Mouse (Mus musculus): ENCODE results near the gene Gm17409. TPM values are rescaled to one million over a fixed set of nuclear protein-coding genes. Genes with fewer than 3 reads are reported as not detected.

Gene Gm17409
- polyA plus RNA-seq, 1 experiment from 2014 or later: not detected

GRCm38 (mm10) chr2:58510192-58510591 lies 40.3 kb downstream of the Gm17409 start:
- H3K36me3 ChIP-seq: no peaks in the 10 kb centered on the region
- no peak for ATAC-seq (ENCODE audit: insufficient number of reproducible peaks, insufficient read depth, low FRiP score, low TSS enrichment)
- no peaks in the 10 kb centered on the region for H3K27me3 ChIP-seq
- WGBS: 71% methylated on average over 8 of the region's 8 CpGs
- H3K4me2 ChIP-seq (replicated peaks): no peak overlapping the region
- H3K9me3 ChIP-seq: no peaks in the 10 kb centered on the region
- H3K27ac ChIP-seq: no peak overlapping the region
- no peak overlapping the region for H3K9ac ChIP-seq
- H3K4me3 ChIP-seq: no peak overlapping the region
- peaks cover 5% of the 10 kb centered on the region; the same call in 1 of the 2 replicates for H3K4me1 ChIP-seq

GRCm38 (mm10) chr2:58513212-58513611 lies 43.3 kb downstream of the Gm17409 start:
- peaks cover 7% of the 10 kb centered on the region; the same call in 1 of the 2 replicates for H3K4me1 ChIP-seq
- H3K27me3 ChIP-seq: no peaks in the 10 kb centered on the region
- no peak overlapping the region for H3K4me3 ChIP-seq
- H3K27ac ChIP-seq: no peak overlapping the region
- H3K9me3 ChIP-seq: no peaks in the 10 kb centered on the region
- ATAC-seq (ENCODE audit: insufficient number of reproducible peaks, insufficient read depth, low FRiP score, low TSS enrichment): no peak
- H3K9ac ChIP-seq: no peak overlapping the region
- H3K4me2 ChIP-seq (replicated peaks): no peak overlapping the region
- WGBS: 77% methylated on average over 3 of the region's 3 CpGs
- no peaks in the 10 kb centered on the region for H3K36me3 ChIP-seq

GRCm38 (mm10) chr2:58514489-58514888 lies 44.6 kb downstream of the Gm17409 start:
- Histone ChIP-seq H3K4me1 (peaks cover 7% of the 10 kb centered on the region; the same call in 1 of the 2 replicates), H3K27ac (no peak overlapping the region), H3K36me3 (no peaks in the 10 kb centered on the region), H3K4me3 (no peak overlapping the region), H3K9ac (no peak overlapping the region), H3K4me2 (replicated peaks) (no peak overlapping the region), H3K27me3 (no peaks in the 10 kb centered on the region), H3K9me3 (no peaks in the 10 kb centered on the region)
- 92% methylated on average over 11 of the region's 11 CpGs for whole genome bisulfite sequencing
- ATAC-seq (ENCODE audit: insufficient number of reproducible peaks, insufficient read depth, low FRiP score, low TSS enrichment): no peak

- no peaks in the 10 kb centered on the region for H3K27me3 ChIP-seq
- WGBS: 38% methylated on average over 15 of the region's 15 CpGs
- H3K4me3 ChIP-seq: no peak overlapping the region
- no peak overlapping the region for H3K27ac ChIP-seq
- no peak overlapping the region for H3K9ac ChIP-seq
- H3K4me1 ChIP-seq: peaks cover 7% of the 10 kb centered on the region; the same call in 1 of the 2 replicates
- no peak for ATAC-seq (ENCODE audit: insufficient number of reproducible peaks, insufficient read depth, low FRiP score, low TSS enrichment)
- H3K9me3 ChIP-seq: no peaks in the 10 kb centered on the region
- no peak overlapping the region for H3K4me2 ChIP-seq (replicated peaks)
- H3K36me3 ChIP-seq: no peaks in the 10 kb centered on the region
Observed at GRCm38 (mm10) chr2:58516000-58516399, 46.1 kb downstream of the Gm17409 start.

- ATAC-seq (ENCODE audit: insufficient number of reproducible peaks, insufficient read depth, low FRiP score, low TSS enrichment): no peak
- Histone ChIP-seq H3K36me3 (no peaks in the 10 kb centered on the region), H3K9me3 (no peaks in the 10 kb centered on the region), H3K4me3 (no peak overlapping the region), H3K4me2 (replicated peaks) (no peak overlapping the region), H3K9ac (no peak overlapping the region), H3K27ac (0 out of 2 replicates have a peak overlapping the region, but pooled peaks have one; percentile 20), H3K27me3 (no peaks in the 10 kb centered on the region), H3K4me1 (peaks cover 7% of the 10 kb centered on the region; the same call in 1 of the 2 replicates)
- 60% methylated on average over 6 of the region's 6 CpGs for WGBS
Observed at GRCm38 (mm10) chr2:58516920-58517319, 47.0 kb downstream of the Gm17409 start.

GRCm38 (mm10) chr2:58518517-58518916 lies 48.6 kb downstream of the Gm17409 start:
- Histone ChIP-seq H3K4me2 (replicated peaks) (no peak overlapping the region), H3K4me1 (peaks cover 16% of the 10 kb centered on the region), H3K27ac (no peak overlapping the region), H3K9ac (no peak overlapping the region), H3K36me3 (no peaks in the 10 kb centered on the region), H3K4me3 (no peak overlapping the region), H3K27me3 (no peaks in the 10 kb centered on the region), H3K9me3 (no peaks in the 10 kb centered on the region)
- ATAC-seq (ENCODE audit: insufficient number of reproducible peaks, insufficient read depth, low FRiP score, low TSS enrichment): no peak
- WGBS: 90% methylated on average over 1 of the region's 1 CpGs

Other genes starting within 250 kb of the Gm17409 start
- 0.27 TPM in 2 replicates for gene Acvr1c, start 112.2 kb upstream of the Gm17409 start, polyA plus RNA-seq (2016; fragmentation: Nextera tagmentation; extraction: Ambion mirVana)
- gene Acvr1, start 97.0 kb downstream of the Gm17409 start, polyA plus RNA-seq (2016; fragmentation: Nextera tagmentation; extraction: Ambion mirVana): 7.9 and 8.1 TPM in 2 replicates
- 10.8 and 12.9 TPM in 2 replicates for gene Upp2, start 97.2 kb downstream of the Gm17409 start, polyA plus RNA-seq (2016; fragmentation: Nextera tagmentation; extraction: Ambion mirVana)

Measured in embryonic facial prominence, embryonic 12.5 days (tissue).